Mouse (Mus musculus): ENCODE data around the gene Srsf10. TPM values are rescaled to one million over a fixed set of nuclear protein-coding genes. Genes with fewer than 3 reads are reported as not detected.

Srsf10 gene
- total and polyA plus RNA-seq, 3 experiments = 241 to 418 (median 299) TPM

DNA sequence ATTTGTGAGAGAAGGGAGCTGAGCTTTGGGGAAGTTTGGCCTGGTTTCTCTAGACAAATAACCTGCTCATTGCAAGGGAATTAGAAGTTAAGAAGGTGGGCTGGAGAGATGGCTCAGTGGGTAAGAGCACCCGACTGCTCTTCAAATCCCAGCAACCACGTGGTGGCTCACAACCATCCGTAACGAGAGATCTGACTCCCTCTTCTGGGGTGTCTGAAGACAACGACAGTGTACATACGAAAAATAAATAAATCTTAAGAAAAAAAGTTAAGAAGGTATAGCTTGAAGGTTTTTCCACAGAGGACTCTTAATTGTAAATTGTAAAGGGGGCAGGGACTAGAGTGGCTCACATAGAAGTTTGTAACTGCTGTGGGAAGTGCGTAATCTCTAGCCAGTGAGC lies 20.0 kb downstream of the Srsf10 start:
- Histone ChIP-seq H3K4me3 (ENCODE audit: low read depth, low read length) (peak overlapping the region; percentile 65; the same call in 1 of the 2 replicates), H3K9me3 (replicated peaks) (no peaks in the 10 kb centered on the region), H3K36me3 (replicated peaks) (peaks cover 26% of the 10 kb centered on the region), H3K27me3 (ENCODE audit: insufficient read depth, low read length) (peaks cover 6% of the 10 kb centered on the region), H3K4me1 (ENCODE audit: insufficient read depth, low read depth, low read length) (peaks cover 53% of the 10 kb centered on the region)
- no peak for TF ChIP-seq POLR2AphosphoS5 (IDR thresholded peaks at IDR 0.05; ENCODE audit: insufficient replicate concordance, low read depth, low read length)
- TF ChIP-seq TAL1 (conservative IDR thresholded peaks at IDR 0.05; ENCODE audit: low read depth, low read length) = no peak
- no peak for TF ChIP-seq GATA1 (IDR thresholded peaks at IDR 0.05; ENCODE audit: borderline replicate concordance, low read length)
- TF ChIP-seq CTCF (IDR thresholded peaks at IDR 0.05; ENCODE audit: low read depth, low read length) = no peak
- TF ChIP-seq GATA2 (IDR thresholded peaks at IDR 0.05; ENCODE audit: borderline replicate concordance, low read depth, low read length) = no peak
- DNase-seq (ENCODE audit: low spot score) = no peak
- ATAC-seq (ENCODE audit: extremely low read depth, insufficient number of reproducible peaks, low FRiP score, poor library complexity, severe bottlenecking) = no peak

DNA sequence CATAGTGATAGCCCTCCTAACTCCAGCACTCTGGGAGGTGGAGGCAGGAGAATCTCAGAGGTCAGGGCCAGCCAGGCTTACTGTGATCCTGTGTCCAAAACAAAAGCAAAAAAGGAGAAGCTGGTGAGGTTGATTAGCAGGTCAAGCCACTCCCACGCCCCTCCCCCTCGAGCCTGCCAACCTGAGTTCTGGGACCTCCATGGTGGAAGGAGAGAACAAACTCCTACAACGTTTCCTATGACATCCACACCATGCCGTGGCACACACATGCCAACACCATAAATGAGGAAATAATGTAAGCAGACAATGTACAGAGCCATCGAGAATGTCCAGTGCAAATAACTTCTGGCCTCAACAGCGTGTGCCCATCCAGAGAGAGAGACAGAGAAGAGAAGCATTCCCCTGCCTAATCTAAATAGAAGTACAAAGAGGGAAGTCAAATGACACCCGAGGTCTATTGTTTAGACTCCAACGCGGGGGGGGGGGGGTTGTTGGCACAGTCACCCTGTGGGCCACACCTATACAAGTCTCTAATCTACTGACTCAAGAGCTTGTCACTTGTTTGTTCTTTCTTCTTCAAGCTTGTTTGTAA lies 20.5 kb downstream of the Srsf10 start:
- H3K36me3 ChIP-seq (replicated peaks) = peaks cover 24% of the 10 kb centered on the region
- ATAC-seq (ENCODE audit: extremely low read depth, insufficient number of reproducible peaks, low FRiP score, poor library complexity, severe bottlenecking) = peak; percentile 36
- H3K4me1 ChIP-seq (ENCODE audit: insufficient read depth, low read depth, low read length) = peaks cover 49% of the 10 kb centered on the region
- H3K9me3 ChIP-seq (replicated peaks) = no peaks in the 10 kb centered on the region
- TF ChIP-seq CTCF (IDR thresholded peaks at IDR 0.05; ENCODE audit: low read depth, low read length) = no peak
- no peak for TF ChIP-seq TAL1 (conservative IDR thresholded peaks at IDR 0.05; ENCODE audit: low read depth, low read length)
- no peak; the same call in 1 of the 2 replicates for TF ChIP-seq POLR2AphosphoS5 (IDR thresholded peaks at IDR 0.05; ENCODE audit: insufficient replicate concordance, low read depth, low read length)
- TF ChIP-seq GATA1 (IDR thresholded peaks at IDR 0.05; ENCODE audit: borderline replicate concordance, low read length) = no peak
- no peak for TF ChIP-seq GATA2 (IDR thresholded peaks at IDR 0.05; ENCODE audit: borderline replicate concordance, low read depth, low read length)
- H3K27me3 ChIP-seq (ENCODE audit: insufficient read depth, low read length) = peaks cover 7% of the 10 kb centered on the region
- H3K4me3 ChIP-seq (ENCODE audit: low read depth, low read length) = peak overlapping the region; percentile 65; the same call in 1 of the 2 replicates
- peak; percentile 52 for DNase-seq (ENCODE audit: low spot score)

DNA sequence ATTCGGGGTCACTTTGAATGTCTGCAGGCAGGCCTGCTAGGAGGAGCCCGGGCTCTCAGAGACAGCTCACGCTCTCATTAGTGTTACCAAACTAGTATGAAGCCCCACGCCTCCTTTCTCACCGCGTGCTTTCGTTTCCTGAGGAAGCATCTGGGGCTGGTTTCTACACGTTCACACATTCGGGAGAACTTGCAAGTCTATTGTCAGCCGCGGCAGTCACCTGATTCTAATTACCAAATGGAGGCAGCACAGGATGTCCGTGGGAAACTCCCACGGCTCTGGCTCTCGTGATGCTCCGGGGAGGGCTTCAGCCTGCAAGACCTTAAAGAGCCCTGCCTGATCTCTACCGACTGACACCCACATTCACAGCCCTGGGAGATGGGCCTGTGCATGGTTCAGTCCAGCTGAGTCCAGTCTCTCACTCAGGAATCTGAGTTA lies 21.1 kb downstream of the Srsf10 start:
- Histone ChIP-seq H3K9me3 (replicated peaks) (no peaks in the 10 kb centered on the region), H3K4me3 (ENCODE audit: low read depth, low read length) (peak overlapping the region; percentile 65), H3K36me3 (replicated peaks) (peaks cover 21% of the 10 kb centered on the region), H3K27me3 (ENCODE audit: insufficient read depth, low read length) (peaks cover 9% of the 10 kb centered on the region), H3K4me1 (ENCODE audit: insufficient read depth, low read depth, low read length) (peaks cover 46% of the 10 kb centered on the region)
- peak; percentile 19 for DNase-seq (ENCODE audit: low spot score)
- peak; percentile 9; the same call in 1 of the 2 replicates for ATAC-seq (ENCODE audit: extremely low read depth, insufficient number of reproducible peaks, low FRiP score, poor library complexity, severe bottlenecking)
- TF ChIP-seq GATA1 (IDR thresholded peaks at IDR 0.05; ENCODE audit: borderline replicate concordance, low read length) (no peak), TAL1 (conservative IDR thresholded peaks at IDR 0.05; ENCODE audit: low read depth, low read length) (no peak), POLR2AphosphoS5 (IDR thresholded peaks at IDR 0.05; ENCODE audit: insufficient replicate concordance, low read depth, low read length) (no peak)

DNA sequence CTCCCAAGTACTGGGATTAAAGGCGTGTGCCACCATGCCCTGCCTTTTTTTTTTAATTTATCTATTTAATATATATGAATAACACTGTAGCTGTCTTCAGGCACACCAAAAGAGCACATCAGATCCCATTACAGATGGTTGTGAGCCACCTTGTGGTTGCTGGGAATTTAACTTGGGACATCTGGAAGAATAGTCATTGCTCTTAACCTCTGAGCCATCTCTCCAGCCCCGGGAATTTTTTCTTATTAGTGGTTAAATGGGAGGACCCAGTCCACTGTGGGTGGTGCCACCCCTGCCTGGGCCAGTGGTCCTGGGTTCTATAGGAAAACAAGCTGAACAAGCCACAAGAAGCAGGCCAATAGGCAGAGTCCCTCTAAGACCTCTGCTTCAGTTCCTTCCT lies 22.2 kb downstream of the Srsf10 start:
- peaks cover 21% of the 10 kb centered on the region for H3K27me3 ChIP-seq (ENCODE audit: insufficient read depth, low read length)
- H3K9me3 ChIP-seq (replicated peaks) = no peaks in the 10 kb centered on the region
- H3K4me3 ChIP-seq (ENCODE audit: low read depth, low read length) = no peak overlapping the region
- DNase-seq (ENCODE audit: low spot score) = no peak
- peaks cover 39% of the 10 kb centered on the region for H3K4me1 ChIP-seq (ENCODE audit: insufficient read depth, low read depth, low read length)
- peaks cover 9% of the 10 kb centered on the region for H3K36me3 ChIP-seq (replicated peaks)
- ATAC-seq (ENCODE audit: extremely low read depth, insufficient number of reproducible peaks, low FRiP score, poor library complexity, severe bottlenecking) = no peak
- TF ChIP-seq GATA2 (IDR thresholded peaks at IDR 0.05; ENCODE audit: borderline replicate concordance, low read depth, low read length) = no peak
- no peak for TF ChIP-seq GATA1 (IDR thresholded peaks at IDR 0.05; ENCODE audit: borderline replicate concordance, low read length)
- TF ChIP-seq CTCF (IDR thresholded peaks at IDR 0.05; ENCODE audit: low read depth, low read length) = no peak
- no peak for TF ChIP-seq POLR2AphosphoS5 (IDR thresholded peaks at IDR 0.05; ENCODE audit: insufficient replicate concordance, low read depth, low read length)
- TF ChIP-seq TAL1 (conservative IDR thresholded peaks at IDR 0.05; ENCODE audit: low read depth, low read length) = no peak

DNA sequence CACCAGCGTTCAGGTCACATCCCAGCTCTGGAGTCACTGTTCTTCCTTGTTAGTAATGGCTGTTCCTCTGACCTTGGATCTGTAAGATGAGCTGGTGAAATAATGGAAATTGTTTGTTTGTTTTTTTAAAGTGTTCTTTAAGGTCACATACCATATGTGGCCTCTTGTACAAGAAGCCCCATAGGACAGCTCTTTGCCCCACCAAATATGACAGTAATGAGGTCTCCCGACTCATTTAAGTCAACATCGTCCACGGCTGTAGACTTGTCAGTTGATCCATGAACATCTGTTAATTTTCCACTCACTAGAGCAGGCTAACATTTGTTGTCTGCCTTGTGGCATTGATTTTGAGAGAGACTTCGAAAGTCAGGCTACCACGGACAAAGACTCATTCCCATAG lies 23.5 kb downstream of the Srsf10 start:
- Histone ChIP-seq H3K36me3 (replicated peaks) (peaks cover 8% of the 10 kb centered on the region), H3K4me3 (ENCODE audit: low read depth, low read length) (no peak overlapping the region), H3K27me3 (ENCODE audit: insufficient read depth, low read length) (peaks cover 31% of the 10 kb centered on the region), H3K9me3 (replicated peaks) (no peaks in the 10 kb centered on the region), H3K4me1 (ENCODE audit: insufficient read depth, low read depth, low read length) (peaks cover 39% of the 10 kb centered on the region)
- TF ChIP-seq GATA2 (IDR thresholded peaks at IDR 0.05; ENCODE audit: borderline replicate concordance, low read depth, low read length) = no peak
- TF ChIP-seq GATA1 (IDR thresholded peaks at IDR 0.05; ENCODE audit: borderline replicate concordance, low read length) = no peak
- TF ChIP-seq TAL1 (conservative IDR thresholded peaks at IDR 0.05; ENCODE audit: low read depth, low read length) = no peak
- DNase-seq (ENCODE audit: low spot score) (no peak), ATAC-seq (ENCODE audit: extremely low read depth, insufficient number of reproducible peaks, low FRiP score, poor library complexity, severe bottlenecking) (no peak)

DNA sequence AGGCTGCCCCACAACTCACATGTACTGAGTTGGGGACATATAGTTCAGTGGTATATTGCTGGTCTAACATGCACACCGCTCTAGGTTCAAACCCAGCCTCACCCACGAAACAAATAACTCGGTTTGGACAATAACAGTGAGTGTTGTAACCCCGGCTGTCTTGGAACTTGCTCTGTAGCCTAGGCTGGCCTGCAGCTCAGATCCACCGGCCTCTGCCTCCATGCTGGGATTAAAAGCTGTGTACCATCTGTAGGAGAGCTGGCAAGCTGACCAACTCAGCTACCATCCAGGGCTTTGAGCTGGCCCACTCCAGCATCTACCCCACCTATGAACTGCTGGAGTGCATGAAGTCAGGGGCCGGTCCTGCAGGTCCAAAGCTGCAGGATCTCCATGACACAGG lies 24.5 kb downstream of the Srsf10 start:
- no peak for DNase-seq (ENCODE audit: low spot score)
- H3K4me1 ChIP-seq (ENCODE audit: insufficient read depth, low read depth, low read length) = peaks cover 34% of the 10 kb centered on the region
- H3K27me3 ChIP-seq (ENCODE audit: insufficient read depth, low read length) = peaks cover 38% of the 10 kb centered on the region
- ATAC-seq (ENCODE audit: extremely low read depth, insufficient number of reproducible peaks, low FRiP score, poor library complexity, severe bottlenecking) = no peak
- no peaks in the 10 kb centered on the region for H3K9me3 ChIP-seq (replicated peaks)
- H3K4me3 ChIP-seq (ENCODE audit: low read depth, low read length) = no peak overlapping the region
- H3K36me3 ChIP-seq (replicated peaks) = peaks cover 2% of the 10 kb centered on the region
- TF ChIP-seq GATA1 (IDR thresholded peaks at IDR 0.05; ENCODE audit: borderline replicate concordance, low read length) (no peak), POLR2AphosphoS5 (IDR thresholded peaks at IDR 0.05; ENCODE audit: insufficient replicate concordance, low read depth, low read length) (no peak), GATA2 (IDR thresholded peaks at IDR 0.05; ENCODE audit: borderline replicate concordance, low read depth, low read length) (no peak), TAL1 (conservative IDR thresholded peaks at IDR 0.05; ENCODE audit: low read depth, low read length) (no peak), CTCF (IDR thresholded peaks at IDR 0.05; ENCODE audit: low read depth, low read length) (no peak)
